Mouse (Mus musculus): Measurements from ENCODE around the gene Skp1a. TPM values are rescaled to one million over a fixed set of nuclear protein-coding genes. Genes with fewer than 3 reads are reported as not detected.

The Skp1a gene
- total and polyA plus RNA-seq, 3 experiments: 19.9 to 285 (median 119) TPM

DNA sequence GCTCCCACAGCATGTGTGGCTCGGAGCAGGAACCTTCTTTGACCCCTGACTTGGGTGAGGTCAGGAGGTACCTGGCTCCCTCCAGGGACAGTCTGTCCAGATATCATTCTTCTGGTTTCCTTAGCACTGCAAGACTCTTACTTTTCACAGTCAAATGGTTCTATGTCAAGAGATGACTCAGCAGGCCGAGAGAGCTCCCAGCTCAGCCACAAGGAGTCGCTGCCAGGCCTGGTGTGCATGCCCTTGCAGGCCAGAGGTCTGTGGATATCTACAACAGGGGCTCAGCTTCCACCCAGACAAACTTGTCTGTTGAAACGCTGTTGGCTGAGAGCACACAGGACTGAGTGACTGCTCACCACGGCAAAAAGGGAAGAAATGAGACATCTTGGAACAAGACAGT is 30.1 kb downstream of the Skp1a start:
- DNase-seq (ENCODE audit: low spot score): peak; percentile 26
- no peak for TF ChIP-seq POLR2AphosphoS5 (IDR thresholded peaks at IDR 0.05; ENCODE audit: insufficient replicate concordance, low read depth, low read length)
- TF ChIP-seq TAL1 (conservative IDR thresholded peaks at IDR 0.05; ENCODE audit: low read depth, low read length): no peak
- TF ChIP-seq GATA2 (IDR thresholded peaks at IDR 0.05; ENCODE audit: borderline replicate concordance, low read depth, low read length): no peak
- TF ChIP-seq GATA1 (IDR thresholded peaks at IDR 0.05; ENCODE audit: borderline replicate concordance, low read length): no peak
- TF ChIP-seq CTCF (IDR thresholded peaks at IDR 0.05; ENCODE audit: low read depth, low read length): no peak
- no peaks in the 10 kb centered on the region for H3K36me3 ChIP-seq (replicated peaks)
- ATAC-seq (ENCODE audit: extremely low read depth, insufficient number of reproducible peaks, low FRiP score, poor library complexity, severe bottlenecking): no peak
- peaks cover 25% of the 10 kb centered on the region; the same call in 1 of the 2 replicates for H3K27me3 ChIP-seq (ENCODE audit: insufficient read depth, low read length)
- H3K4me1 ChIP-seq (ENCODE audit: insufficient read depth, low read depth, low read length): peaks cover 4% of the 10 kb centered on the region; the same call in 1 of the 2 replicates
- no peak overlapping the region for H3K4me3 ChIP-seq (ENCODE audit: low read depth, low read length)
- no peaks in the 10 kb centered on the region for H3K9me3 ChIP-seq (replicated peaks)

DNA sequence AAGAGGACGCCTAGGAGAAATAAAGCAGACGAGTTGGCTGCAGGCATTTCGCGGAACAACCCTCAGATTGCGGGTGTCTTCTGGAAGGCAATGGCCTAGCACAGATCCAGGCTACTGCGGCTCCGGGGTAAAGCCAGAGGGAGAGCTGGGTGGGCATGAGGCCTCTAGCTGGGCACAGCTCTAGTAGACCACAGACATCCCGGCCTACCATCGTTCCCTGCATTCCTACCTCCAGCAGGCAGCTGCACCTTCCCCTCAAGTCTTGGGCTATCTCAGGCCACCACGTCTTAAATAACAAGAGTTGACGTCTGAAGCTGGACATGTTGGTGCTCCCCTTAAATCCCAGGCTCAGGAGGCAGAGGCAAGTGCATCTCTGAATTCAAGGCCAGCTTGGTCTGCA is 30.5 kb downstream of the Skp1a start:
- H3K9me3 ChIP-seq (replicated peaks): no peaks in the 10 kb centered on the region
- ATAC-seq (ENCODE audit: extremely low read depth, insufficient number of reproducible peaks, low FRiP score, poor library complexity, severe bottlenecking): no peak
- TF ChIP-seq GATA2 (IDR thresholded peaks at IDR 0.05; ENCODE audit: borderline replicate concordance, low read depth, low read length): no peak
- TF ChIP-seq CTCF (IDR thresholded peaks at IDR 0.05; ENCODE audit: low read depth, low read length): no peak
- no peak for TF ChIP-seq GATA1 (IDR thresholded peaks at IDR 0.05; ENCODE audit: borderline replicate concordance, low read length)
- TF ChIP-seq POLR2AphosphoS5 (IDR thresholded peaks at IDR 0.05; ENCODE audit: insufficient replicate concordance, low read depth, low read length): no peak
- no peak for TF ChIP-seq TAL1 (conservative IDR thresholded peaks at IDR 0.05; ENCODE audit: low read depth, low read length)
- no peaks in the 10 kb centered on the region for H3K36me3 ChIP-seq (replicated peaks)
- no peak for DNase-seq (ENCODE audit: low spot score)
- peaks cover 25% of the 10 kb centered on the region; the same call in 1 of the 2 replicates for H3K27me3 ChIP-seq (ENCODE audit: insufficient read depth, low read length)
- H3K4me1 ChIP-seq (ENCODE audit: insufficient read depth, low read depth, low read length): peaks cover 4% of the 10 kb centered on the region; the same call in 1 of the 2 replicates
- H3K4me3 ChIP-seq (ENCODE audit: low read depth, low read length): no peak overlapping the region

DNA sequence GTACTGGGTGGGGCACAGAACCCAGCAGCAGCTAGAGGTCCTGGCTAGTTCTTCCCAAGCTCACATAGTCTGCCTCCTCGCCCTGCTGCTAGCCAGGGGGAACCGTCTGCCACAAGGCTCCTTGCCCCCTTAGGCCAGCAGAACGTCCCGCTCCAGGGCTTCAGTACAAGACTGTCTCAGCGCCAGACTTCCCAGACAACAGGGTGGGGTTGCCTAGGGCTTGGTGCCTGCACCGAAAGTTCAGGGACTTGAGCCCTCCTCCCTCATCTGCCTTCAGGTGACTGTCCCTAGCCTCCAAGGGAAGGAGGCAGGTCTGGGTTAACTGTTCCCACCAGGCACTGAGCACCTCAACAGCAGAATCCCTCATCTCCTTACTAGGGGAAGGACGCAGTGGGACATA is 33.1 kb downstream of the Skp1a start:
- Histone ChIP-seq H3K4me3 (ENCODE audit: low read depth, low read length) (no peak overlapping the region), H3K4me1 (ENCODE audit: insufficient read depth, low read depth, low read length) (peaks cover 4% of the 10 kb centered on the region; the same call in 1 of the 2 replicates), H3K9me3 (replicated peaks) (no peaks in the 10 kb centered on the region), H3K36me3 (replicated peaks) (no peaks in the 10 kb centered on the region), H3K27me3 (ENCODE audit: insufficient read depth, low read length) (peaks cover 30% of the 10 kb centered on the region; the same call in 1 of the 2 replicates)
- DNase-seq (ENCODE audit: low spot score): no peak
- ATAC-seq (ENCODE audit: extremely low read depth, insufficient number of reproducible peaks, low FRiP score, poor library complexity, severe bottlenecking): no peak
- no peak for TF ChIP-seq POLR2AphosphoS5 (IDR thresholded peaks at IDR 0.05; ENCODE audit: insufficient replicate concordance, low read depth, low read length)
- no peak for TF ChIP-seq GATA1 (IDR thresholded peaks at IDR 0.05; ENCODE audit: borderline replicate concordance, low read length)
- TF ChIP-seq CTCF (IDR thresholded peaks at IDR 0.05; ENCODE audit: low read depth, low read length): no peak
- no peak for TF ChIP-seq GATA2 (IDR thresholded peaks at IDR 0.05; ENCODE audit: borderline replicate concordance, low read depth, low read length)
- TF ChIP-seq TAL1 (conservative IDR thresholded peaks at IDR 0.05; ENCODE audit: low read depth, low read length): no peak

DNA sequence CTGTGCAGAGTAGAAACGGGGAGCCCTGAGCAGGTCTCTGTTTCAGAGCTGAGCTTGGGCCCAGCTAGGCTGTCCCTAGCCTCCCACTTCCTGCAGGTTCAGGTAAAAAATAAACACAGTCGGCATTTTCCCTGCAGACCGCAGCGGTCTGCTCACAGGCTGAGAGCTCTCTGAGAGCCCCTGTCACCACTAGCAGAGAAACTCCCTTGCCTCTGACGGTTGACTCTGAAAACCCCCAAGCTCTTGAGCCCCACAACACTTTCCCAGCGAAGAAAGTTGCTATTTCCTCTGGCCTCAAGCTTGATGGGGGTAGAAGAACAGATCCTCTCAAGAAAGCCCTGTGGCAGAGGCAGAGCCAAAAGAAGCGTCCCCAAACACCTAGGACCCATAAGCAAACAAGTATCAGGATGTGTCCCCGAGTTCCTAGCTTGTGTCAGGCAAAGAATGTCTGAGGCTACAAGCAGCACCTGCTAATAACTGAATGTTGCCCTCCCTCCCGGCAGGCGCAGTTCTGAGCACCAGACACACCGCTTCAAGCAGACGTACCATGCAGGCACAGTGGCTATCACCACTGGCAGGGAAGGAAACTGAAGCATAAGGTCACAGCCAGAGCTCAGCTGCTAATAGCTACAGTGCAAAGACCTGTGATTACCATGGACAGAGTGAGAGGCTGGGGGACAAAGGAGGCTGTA is 34.0 kb downstream of the Skp1a start:
- Histone ChIP-seq H3K36me3 (replicated peaks) (no peaks in the 10 kb centered on the region), H3K27me3 (ENCODE audit: insufficient read depth, low read length) (peaks cover 28% of the 10 kb centered on the region; the same call in 1 of the 2 replicates), H3K4me3 (ENCODE audit: low read depth, low read length) (no peak overlapping the region), H3K4me1 (ENCODE audit: insufficient read depth, low read depth, low read length) (peaks cover 4% of the 10 kb centered on the region; the same call in 1 of the 2 replicates), H3K9me3 (replicated peaks) (no peaks in the 10 kb centered on the region)
- ATAC-seq (ENCODE audit: extremely low read depth, insufficient number of reproducible peaks, low FRiP score, poor library complexity, severe bottlenecking) (no peak), DNase-seq (ENCODE audit: low spot score) (no peak)
- no peak for TF ChIP-seq GATA1 (IDR thresholded peaks at IDR 0.05; ENCODE audit: borderline replicate concordance, low read length)
- TF ChIP-seq POLR2AphosphoS5 (IDR thresholded peaks at IDR 0.05; ENCODE audit: insufficient replicate concordance, low read depth, low read length): no peak
- no peak for TF ChIP-seq TAL1 (conservative IDR thresholded peaks at IDR 0.05; ENCODE audit: low read depth, low read length)
- TF ChIP-seq GATA2 (IDR thresholded peaks at IDR 0.05; ENCODE audit: borderline replicate concordance, low read depth, low read length): no peak
- TF ChIP-seq CTCF (IDR thresholded peaks at IDR 0.05; ENCODE audit: low read depth, low read length): no peak

DNA sequence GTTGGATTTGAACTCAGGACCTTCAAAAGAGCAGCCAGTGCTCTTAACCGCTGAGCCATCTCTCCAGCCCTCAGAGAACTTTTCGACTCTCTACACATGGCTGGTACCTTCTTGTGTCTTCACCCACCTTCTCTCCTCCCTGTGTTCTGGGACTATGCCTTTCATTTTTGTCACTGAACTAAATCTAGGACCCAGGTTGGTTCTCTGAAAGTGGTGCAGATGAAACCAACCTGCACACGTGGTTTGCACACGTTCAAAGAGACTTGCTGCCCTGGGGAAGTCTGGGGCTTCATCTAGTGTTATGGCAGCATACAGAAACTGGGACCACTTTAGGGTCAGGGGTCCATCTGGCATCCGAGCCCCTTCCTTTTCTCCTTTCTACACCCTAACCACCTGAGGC is 35.5 kb downstream of the Skp1a start:
- Histone ChIP-seq H3K27me3 (ENCODE audit: insufficient read depth, low read length) (peaks cover 26% of the 10 kb centered on the region; the same call in 1 of the 2 replicates), H3K4me1 (ENCODE audit: insufficient read depth, low read depth, low read length) (peaks cover 4% of the 10 kb centered on the region; the same call in 1 of the 2 replicates), H3K36me3 (replicated peaks) (no peaks in the 10 kb centered on the region), H3K9me3 (replicated peaks) (no peaks in the 10 kb centered on the region), H3K4me3 (ENCODE audit: low read depth, low read length) (no peak overlapping the region)
- DNase-seq (ENCODE audit: low spot score): no peak
- TF ChIP-seq POLR2AphosphoS5 (IDR thresholded peaks at IDR 0.05; ENCODE audit: insufficient replicate concordance, low read depth, low read length): no peak
- no peak for TF ChIP-seq GATA1 (IDR thresholded peaks at IDR 0.05; ENCODE audit: borderline replicate concordance, low read length)
- ATAC-seq (ENCODE audit: extremely low read depth, insufficient number of reproducible peaks, low FRiP score, poor library complexity, severe bottlenecking): no peak

DNA sequence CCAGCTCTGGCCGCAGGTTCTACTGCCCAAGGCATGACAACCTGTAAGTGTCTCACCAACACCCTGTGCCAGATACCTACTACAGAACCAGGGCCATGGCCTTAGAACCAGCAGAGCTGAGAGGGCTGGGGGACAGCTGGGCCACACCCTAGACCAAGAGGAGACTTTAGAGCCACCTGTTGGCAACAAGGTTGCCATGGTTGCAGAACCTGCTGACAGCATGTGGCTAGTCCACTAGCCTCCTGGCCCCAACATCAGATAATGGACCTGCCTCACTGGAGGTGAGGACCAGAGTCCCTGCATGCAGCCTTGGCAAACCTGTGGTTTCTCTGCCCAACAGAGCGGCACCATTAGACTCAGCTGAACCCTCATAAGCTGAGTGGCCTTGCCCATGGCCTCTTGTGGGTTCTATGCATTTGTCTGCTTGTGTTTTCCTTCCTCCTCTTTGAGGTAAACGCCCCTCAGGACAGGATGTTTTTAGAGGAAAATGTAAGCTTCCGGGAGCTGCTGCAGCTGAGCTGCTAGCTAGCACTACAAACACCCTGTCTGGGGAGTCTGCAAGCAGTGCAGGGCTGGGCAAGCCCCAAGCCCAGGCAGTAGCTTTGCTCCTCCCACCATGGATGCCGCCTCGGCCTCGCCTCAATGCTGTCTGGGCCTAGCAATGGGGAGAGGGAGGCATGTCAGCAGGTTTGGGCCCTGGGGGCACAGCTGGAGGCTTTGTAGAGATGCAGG is 36.5 kb downstream of the Skp1a start:
- no peak overlapping the region for H3K4me3 ChIP-seq (ENCODE audit: low read depth, low read length)
- H3K27me3 ChIP-seq (ENCODE audit: insufficient read depth, low read length): peaks cover 26% of the 10 kb centered on the region; the same call in 1 of the 2 replicates
- H3K4me1 ChIP-seq (ENCODE audit: insufficient read depth, low read depth, low read length): peaks cover 4% of the 10 kb centered on the region; the same call in 1 of the 2 replicates
- ATAC-seq (ENCODE audit: extremely low read depth, insufficient number of reproducible peaks, low FRiP score, poor library complexity, severe bottlenecking) (no peak), DNase-seq (ENCODE audit: low spot score) (no peak)
- H3K9me3 ChIP-seq (replicated peaks): no peaks in the 10 kb centered on the region
- TF ChIP-seq GATA2 (IDR thresholded peaks at IDR 0.05; ENCODE audit: borderline replicate concordance, low read depth, low read length) (no peak), TAL1 (conservative IDR thresholded peaks at IDR 0.05; ENCODE audit: low read depth, low read length) (no peak), GATA1 (IDR thresholded peaks at IDR 0.05; ENCODE audit: borderline replicate concordance, low read length) (no peak), CTCF (IDR thresholded peaks at IDR 0.05; ENCODE audit: low read depth, low read length) (no peak), POLR2AphosphoS5 (IDR thresholded peaks at IDR 0.05; ENCODE audit: insufficient replicate concordance, low read depth, low read length) (no peak)
- no peaks in the 10 kb centered on the region for H3K36me3 ChIP-seq (replicated peaks)
